Mouse (Mus musculus): ENCODE measurements around the gene Ccser1. TPM values are rescaled to one million over a fixed set of nuclear protein-coding genes. Genes with fewer than 3 reads are reported as not detected.

Ccser1 gene
- total and polyA plus RNA-seq, 3 experiments = 0.45 to 1.7 (median 0.94) TPM

DNA sequence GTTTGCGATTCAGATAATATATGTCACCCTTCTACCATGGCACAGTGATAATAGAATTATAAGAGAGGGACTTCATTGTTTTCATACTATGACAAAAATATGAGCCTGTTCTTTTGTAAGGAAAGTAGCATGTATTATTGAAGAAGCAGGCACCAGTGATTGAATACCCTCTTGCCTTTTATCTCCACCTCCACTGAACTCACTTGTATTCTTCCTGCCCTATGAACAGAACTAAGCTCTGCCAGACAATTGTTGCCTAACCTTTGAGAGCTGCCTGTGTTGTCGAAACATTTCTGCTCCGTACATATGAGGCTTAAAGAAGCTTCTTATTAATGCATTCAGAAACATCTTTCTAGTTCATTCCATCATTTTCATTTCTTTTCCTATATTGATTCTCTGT, 1101.1 kb downstream of the Ccser1 start:
- H3K4me1 ChIP-seq (ENCODE audit: control insufficient read depth, insufficient read depth, low read length) = no peaks in the 10 kb centered on the region
- no peaks in the 10 kb centered on the region for H3K36me3 ChIP-seq (ENCODE audit: control insufficient read depth, insufficient read depth, low read length)
- no peaks in the 10 kb centered on the region for H3K79me2 ChIP-seq (replicated peaks; ENCODE audit: control insufficient read depth, insufficient read depth, low read length)
- 83% methylated on average over 3 of the region's 3 CpGs for WGBS
- TF ChIP-seq EP300 (IDR thresholded peaks at IDR 0.05; ENCODE audit: insufficient read depth, low read depth, low read length) = no peak
- TF ChIP-seq POLR2A (IDR thresholded peaks at IDR 0.05; ENCODE audit: insufficient read depth, low read depth, low read length) = no peak
- no peak for TF ChIP-seq CTCF (IDR thresholded peaks at IDR 0.05)
- H3K27ac ChIP-seq = no peak overlapping the region
- intact Hi-C loops (cut with DNase I) = no loop called here
- DNase-seq = no peak
- no peaks in the 10 kb centered on the region for H3K27me3 ChIP-seq (ENCODE audit: control insufficient read depth, insufficient read depth, low read length)
- H3K9ac ChIP-seq (ENCODE audit: low read depth, low read length) = no peak overlapping the region
- H3K4me3 ChIP-seq = no peak overlapping the region

DNA sequence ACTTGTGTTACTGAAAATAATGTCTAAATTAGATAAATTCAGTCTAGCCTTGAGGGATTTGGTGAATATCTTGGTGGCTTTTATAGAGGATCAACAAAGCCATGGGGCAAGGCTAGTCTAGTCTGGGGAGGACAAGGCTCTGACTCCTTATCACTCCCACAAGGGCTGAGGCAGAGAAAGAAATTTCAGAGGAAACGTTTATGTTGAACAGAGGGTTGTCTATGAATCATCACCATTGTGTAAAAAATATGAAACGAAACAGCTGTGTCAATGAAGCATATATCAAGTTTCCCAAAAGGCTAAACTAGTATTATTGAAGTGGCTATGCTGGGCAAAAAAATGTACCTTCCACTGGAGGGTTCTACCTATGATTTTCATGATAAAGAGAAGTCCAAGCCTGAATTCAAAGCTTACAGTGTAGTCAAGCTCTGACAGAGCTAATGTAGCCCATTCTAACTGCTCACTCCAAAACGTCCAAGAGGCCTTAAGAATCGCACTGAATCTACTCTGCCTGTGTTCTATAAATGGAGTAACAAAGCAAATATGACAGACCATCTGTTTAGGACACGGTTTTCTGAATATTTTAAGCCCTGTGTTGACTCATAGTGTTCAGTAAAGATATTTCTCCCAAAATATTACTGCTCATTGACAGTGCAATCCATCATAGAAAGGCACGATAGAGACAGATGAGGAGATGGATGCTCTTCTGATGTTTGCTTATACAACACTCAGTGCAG, 1121.6 kb downstream of the Ccser1 start:
- Histone ChIP-seq H3K4me3 (no peak overlapping the region), H3K79me2 (replicated peaks; ENCODE audit: control insufficient read depth, insufficient read depth, low read length) (no peaks in the 10 kb centered on the region), H3K9ac (ENCODE audit: low read depth, low read length) (no peak overlapping the region), H3K4me1 (ENCODE audit: control insufficient read depth, insufficient read depth, low read length) (no peaks in the 10 kb centered on the region), H3K36me3 (ENCODE audit: control insufficient read depth, insufficient read depth, low read length) (no peaks in the 10 kb centered on the region), H3K27me3 (ENCODE audit: control insufficient read depth, insufficient read depth, low read length) (no peaks in the 10 kb centered on the region), H3K27ac (no peak overlapping the region)
- DNase-seq = no peak
- no peak for TF ChIP-seq CTCF (IDR thresholded peaks at IDR 0.05)
- TF ChIP-seq POLR2A (IDR thresholded peaks at IDR 0.05; ENCODE audit: insufficient read depth, low read depth, low read length) = no peak
- TF ChIP-seq EP300 (IDR thresholded peaks at IDR 0.05; ENCODE audit: insufficient read depth, low read depth, low read length) = no peak
- intact Hi-C loops (cut with DNase I) = no loop called here
- WGBS = 46% methylated on average over 6 of the region's 6 CpGs

GRCm38 (mm10) chr6:62318627-62319026, 1138.5 kb downstream of the Ccser1 start:
- intact Hi-C loops (cut with DNase I) = no loop called here
- Histone ChIP-seq H3K9ac (ENCODE audit: low read depth, low read length) (no peak overlapping the region), H3K79me2 (replicated peaks; ENCODE audit: control insufficient read depth, insufficient read depth, low read length) (no peaks in the 10 kb centered on the region), H3K4me3 (no peak overlapping the region), H3K27me3 (ENCODE audit: control insufficient read depth, insufficient read depth, low read length) (no peaks in the 10 kb centered on the region), H3K4me1 (ENCODE audit: control insufficient read depth, insufficient read depth, low read length) (no peaks in the 10 kb centered on the region), H3K36me3 (ENCODE audit: control insufficient read depth, insufficient read depth, low read length) (no peaks in the 10 kb centered on the region), H3K27ac (no peak overlapping the region)
- WGBS = 77% methylated on average over 3 of the region's 3 CpGs
- DNase-seq = no peak
- TF ChIP-seq CTCF (IDR thresholded peaks at IDR 0.05) = no peak
- TF ChIP-seq POLR2A (IDR thresholded peaks at IDR 0.05; ENCODE audit: insufficient read depth, low read depth, low read length) = no peak
- no peak for TF ChIP-seq EP300 (IDR thresholded peaks at IDR 0.05; ENCODE audit: insufficient read depth, low read depth, low read length)

DNA sequence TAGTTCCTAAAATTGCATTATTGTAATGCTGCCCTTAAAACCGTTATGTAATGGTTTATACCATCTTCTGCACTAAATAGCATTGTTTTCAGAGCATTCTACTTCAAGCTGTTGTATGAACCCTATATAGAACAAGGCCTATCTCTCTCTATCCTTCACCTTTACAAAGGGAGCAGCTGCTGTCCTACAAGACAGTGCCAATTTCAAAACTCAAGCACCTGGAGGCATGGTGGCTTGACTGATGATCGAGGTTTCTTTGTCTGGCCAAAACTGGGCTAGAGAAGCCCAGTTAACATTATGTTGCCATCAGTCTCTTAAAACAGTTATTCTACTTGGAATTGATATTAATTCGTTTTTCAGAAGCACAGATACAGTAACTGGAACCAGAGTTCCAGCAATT, 1160.2 kb downstream of the Ccser1 start:
- no peak for TF ChIP-seq POLR2A (IDR thresholded peaks at IDR 0.05; ENCODE audit: insufficient read depth, low read depth, low read length)
- no peak for TF ChIP-seq EP300 (IDR thresholded peaks at IDR 0.05; ENCODE audit: insufficient read depth, low read depth, low read length)
- TF ChIP-seq CTCF (IDR thresholded peaks at IDR 0.05) = no peak
- Histone ChIP-seq H3K36me3 (ENCODE audit: control insufficient read depth, insufficient read depth, low read length) (no peaks in the 10 kb centered on the region), H3K27ac (no peak overlapping the region), H3K27me3 (ENCODE audit: control insufficient read depth, insufficient read depth, low read length) (no peaks in the 10 kb centered on the region), H3K4me3 (no peak overlapping the region), H3K9ac (ENCODE audit: low read depth, low read length) (no peak overlapping the region), H3K4me1 (ENCODE audit: control insufficient read depth, insufficient read depth, low read length) (no peaks in the 10 kb centered on the region), H3K79me2 (replicated peaks; ENCODE audit: control insufficient read depth, insufficient read depth, low read length) (no peaks in the 10 kb centered on the region)
- 57% methylated on average over 3 of the region's 3 CpGs for WGBS
- no peak for DNase-seq
- intact Hi-C loops (cut with DNase I) = no loop called here

GRCm38 (mm10) chr6:62367802-62368201, 1187.7 kb downstream of the Ccser1 start:
- intact Hi-C loops (cut with DNase I) = no loop called here
- Histone ChIP-seq H3K36me3 (ENCODE audit: control insufficient read depth, insufficient read depth, low read length) (no peaks in the 10 kb centered on the region), H3K9ac (ENCODE audit: low read depth, low read length) (no peak overlapping the region), H3K4me1 (ENCODE audit: control insufficient read depth, insufficient read depth, low read length) (no peaks in the 10 kb centered on the region), H3K27ac (no peak overlapping the region), H3K4me3 (no peak overlapping the region), H3K79me2 (replicated peaks; ENCODE audit: control insufficient read depth, insufficient read depth, low read length) (no peaks in the 10 kb centered on the region), H3K27me3 (ENCODE audit: control insufficient read depth, insufficient read depth, low read length) (no peaks in the 10 kb centered on the region)
- WGBS = 55% methylated on average over 2 of the region's 2 CpGs
- TF ChIP-seq POLR2A (IDR thresholded peaks at IDR 0.05; ENCODE audit: insufficient read depth, low read depth, low read length) = no peak
- TF ChIP-seq EP300 (IDR thresholded peaks at IDR 0.05; ENCODE audit: insufficient read depth, low read depth, low read length) = no peak
- no peak for TF ChIP-seq CTCF (IDR thresholded peaks at IDR 0.05)
- no peak for DNase-seq

All from heart, adult 2 months (tissue).